Mouse (Mus musculus): ENCODE data around the gene Gpx5. TPM values are rescaled to one million over a fixed set of nuclear protein-coding genes. Genes with fewer than 3 reads are reported as not detected.
A peak's percentile ranks its signal among the peaks of the same experiment; 100 is the strongest.

Gpx5 gene
- polyA plus RNA-seq, 1 experiment from 2014 or later: not detected

GRCm38 (mm10) chr13:21275021-21275814 lies 17.3 kb downstream of the Gpx5 start:
- Histone ChIP-seq H3K4me1 (replicated peaks; ENCODE audit: control insufficient read depth, insufficient read depth, low read length) (peaks cover 10% of the 10 kb centered on the region), H3K9ac (ENCODE audit: low read length) (peak overlapping the region; percentile 46; the same call in 1 of the 2 replicates), H3K27me3 (ENCODE audit: control insufficient read depth, insufficient read depth, low read depth, low read length) (0 out of 2 replicates have a peak, but pooled peaks cover 2% of the 10 kb centered on the region), H3K27ac (ENCODE audit: low read length) (no peak overlapping the region), H3K36me3 (ENCODE audit: control insufficient read depth, insufficient read depth, low read length) (no peaks in the 10 kb centered on the region), H3K4me3 (ENCODE audit: low read length) (peak overlapping the region; percentile 58), H3K9me3 (ENCODE audit: control insufficient read depth, low read length) (no peaks in the 10 kb centered on the region), H3K4me2 (ENCODE audit: low read depth, low read length) (peak overlapping the region; percentile 75)
- peak; percentile 81 for ATAC-seq (ENCODE audit: low read depth)
- WGBS: under 1% methylated on average over 29 of the region's 29 CpGs

DNA sequence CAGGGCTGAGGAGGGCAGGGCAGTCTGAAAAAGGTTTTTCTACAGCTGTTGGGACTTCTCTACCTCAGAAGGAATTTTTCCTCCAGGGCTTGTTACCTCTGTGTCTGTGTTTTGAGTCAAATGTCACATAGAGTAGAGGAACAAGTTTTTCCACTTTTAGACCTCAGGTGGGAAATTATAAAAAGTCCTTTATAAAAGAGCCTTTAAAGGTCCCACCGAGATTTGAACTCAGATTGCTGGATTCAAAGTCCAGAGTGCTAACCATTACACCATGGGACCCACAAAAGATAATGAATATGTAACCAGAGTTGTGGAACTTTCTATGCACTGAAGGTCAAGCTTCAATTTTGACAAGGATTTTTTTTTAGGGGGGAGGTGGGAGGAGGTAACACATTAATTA lies 24.3 kb downstream of the Gpx5 start:
- H3K4me2 ChIP-seq (ENCODE audit: low read depth, low read length): peak overlapping the region; percentile 2; the same call in 1 of the 2 replicates
- ATAC-seq (ENCODE audit: low read depth): no peak
- H3K9ac ChIP-seq (ENCODE audit: low read length): no peak overlapping the region
- no peak overlapping the region for H3K4me3 ChIP-seq (ENCODE audit: low read length)
- 7% methylated on average over 1 of the region's 1 CpGs for whole genome bisulfite sequencing
- H3K27ac ChIP-seq (ENCODE audit: low read length): no peak overlapping the region
- no peaks in the 10 kb centered on the region for H3K9me3 ChIP-seq (ENCODE audit: control insufficient read depth, low read length)
- H3K36me3 ChIP-seq (ENCODE audit: control insufficient read depth, insufficient read depth, low read length): no peaks in the 10 kb centered on the region
- peaks cover 1% of the 10 kb centered on the region; the same call in 1 of the 2 replicates for H3K27me3 ChIP-seq (ENCODE audit: control insufficient read depth, insufficient read depth, low read depth, low read length)
- H3K4me1 ChIP-seq (replicated peaks; ENCODE audit: control insufficient read depth, insufficient read depth, low read length): peaks cover 7% of the 10 kb centered on the region; the same call in 1 of the 2 replicates

DNA sequence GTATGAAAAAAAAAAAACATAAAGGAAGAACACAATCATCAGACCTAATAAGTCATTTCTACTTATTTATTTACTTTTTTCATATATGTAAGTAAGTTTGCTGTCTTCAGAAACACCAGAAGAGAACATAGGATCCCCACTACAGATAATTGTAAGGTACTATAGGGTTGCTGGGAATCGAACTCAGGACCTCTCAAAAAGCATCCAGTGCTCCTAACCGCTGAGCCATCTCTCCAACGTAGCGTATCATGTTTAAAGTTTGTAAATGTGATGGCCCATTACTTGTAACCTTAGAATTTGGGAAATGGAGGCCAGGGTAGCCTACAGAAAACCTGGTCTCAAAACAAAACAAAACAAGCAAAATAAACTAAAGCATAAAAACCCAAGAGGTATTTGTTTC lies 25.0 kb downstream of the Gpx5 start:
- H3K9me3 ChIP-seq (ENCODE audit: control insufficient read depth, low read length): no peaks in the 10 kb centered on the region
- no peak overlapping the region for H3K4me3 ChIP-seq (ENCODE audit: low read length)
- 0 out of 2 replicates have a peak overlapping the region, but pooled peaks have one; percentile 2 for H3K4me2 ChIP-seq (ENCODE audit: low read depth, low read length)
- peaks cover 7% of the 10 kb centered on the region; the same call in 1 of the 2 replicates for H3K4me1 ChIP-seq (replicated peaks; ENCODE audit: control insufficient read depth, insufficient read depth, low read length)
- no peaks in the 10 kb centered on the region; the same call in 1 of the 2 replicates for H3K27me3 ChIP-seq (ENCODE audit: control insufficient read depth, insufficient read depth, low read depth, low read length)
- no peaks in the 10 kb centered on the region for H3K36me3 ChIP-seq (ENCODE audit: control insufficient read depth, insufficient read depth, low read length)
- no peak overlapping the region for H3K9ac ChIP-seq (ENCODE audit: low read length)
- ATAC-seq (ENCODE audit: low read depth): no peak
- WGBS: 31% methylated on average over 4 of the region's 4 CpGs
- no peak overlapping the region for H3K27ac ChIP-seq (ENCODE audit: low read length)

DNA sequence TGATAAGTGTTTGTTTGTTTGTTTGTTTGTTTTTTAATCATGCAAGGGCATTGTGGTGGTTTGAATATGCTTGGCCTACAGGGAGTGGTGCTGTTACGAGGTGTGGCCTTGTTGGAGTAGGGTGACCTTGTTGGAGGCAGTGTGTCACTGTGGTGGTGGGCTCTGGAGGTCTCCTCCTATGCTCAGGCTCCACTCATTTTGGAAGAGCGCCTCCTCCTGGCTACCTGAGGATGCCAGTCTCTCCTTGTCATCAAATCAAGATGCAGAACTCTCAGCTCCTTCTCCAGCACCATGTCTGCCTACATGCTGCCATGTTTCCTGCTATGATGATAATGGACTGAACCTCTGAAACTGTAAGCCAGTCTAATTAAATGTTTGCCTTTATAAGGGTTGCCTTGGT lies 26.8 kb downstream of the Gpx5 start:
- no peaks in the 10 kb centered on the region; the same call in 1 of the 2 replicates for H3K27me3 ChIP-seq (ENCODE audit: control insufficient read depth, insufficient read depth, low read depth, low read length)
- H3K4me2 ChIP-seq (ENCODE audit: low read depth, low read length): no peak overlapping the region
- no peak for ATAC-seq (ENCODE audit: low read depth)
- 52% methylated on average over 2 of the region's 2 CpGs for WGBS
- no peak overlapping the region for H3K4me3 ChIP-seq (ENCODE audit: low read length)
- H3K27ac ChIP-seq (ENCODE audit: low read length): no peak overlapping the region
- H3K4me1 ChIP-seq (replicated peaks; ENCODE audit: control insufficient read depth, insufficient read depth, low read length): peaks cover 7% of the 10 kb centered on the region; the same call in 1 of the 2 replicates
- H3K36me3 ChIP-seq (ENCODE audit: control insufficient read depth, insufficient read depth, low read length): no peaks in the 10 kb centered on the region
- H3K9me3 ChIP-seq (ENCODE audit: control insufficient read depth, low read length): no peaks in the 10 kb centered on the region
- H3K9ac ChIP-seq (ENCODE audit: low read length): no peak overlapping the region

DNA sequence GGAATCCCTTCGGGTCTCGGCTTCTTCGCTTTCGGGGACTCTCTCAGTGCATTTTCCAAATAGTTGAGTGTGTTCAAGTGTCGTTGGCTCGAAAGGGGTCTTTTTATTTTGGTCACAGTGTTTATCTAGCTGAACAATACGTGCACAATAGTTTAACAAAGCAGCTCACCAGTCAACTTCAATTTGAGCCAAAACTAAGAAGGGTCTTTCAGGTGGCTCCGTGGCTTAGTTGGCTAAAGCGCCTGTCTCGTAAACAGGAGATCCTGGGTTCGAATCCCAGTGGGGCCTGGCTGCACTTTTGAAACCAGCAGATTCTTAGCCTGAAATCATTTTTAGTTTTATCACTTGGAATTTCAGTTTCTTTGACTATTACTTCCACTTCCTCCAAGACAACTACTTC lies 28.2 kb downstream of the Gpx5 start:
- peak overlapping the region; percentile 48 for H3K4me3 ChIP-seq (ENCODE audit: low read length)
- H3K27ac ChIP-seq (ENCODE audit: low read length): no peak overlapping the region
- ATAC-seq (ENCODE audit: low read depth): no peak
- peaks cover 13% of the 10 kb centered on the region; the same call in 1 of the 2 replicates for H3K4me1 ChIP-seq (replicated peaks; ENCODE audit: control insufficient read depth, insufficient read depth, low read length)
- no peaks in the 10 kb centered on the region for H3K9me3 ChIP-seq (ENCODE audit: control insufficient read depth, low read length)
- no peaks in the 10 kb centered on the region; the same call in 1 of the 2 replicates for H3K27me3 ChIP-seq (ENCODE audit: control insufficient read depth, insufficient read depth, low read depth, low read length)
- no peaks in the 10 kb centered on the region for H3K36me3 ChIP-seq (ENCODE audit: control insufficient read depth, insufficient read depth, low read length)
- WGBS: 2% methylated on average over 11 of the region's 11 CpGs
- H3K9ac ChIP-seq (ENCODE audit: low read length): 0 out of 2 replicates have a peak overlapping the region, but pooled peaks have one; percentile 24
- peak overlapping the region; percentile 52 for H3K4me2 ChIP-seq (ENCODE audit: low read depth, low read length)

DNA sequence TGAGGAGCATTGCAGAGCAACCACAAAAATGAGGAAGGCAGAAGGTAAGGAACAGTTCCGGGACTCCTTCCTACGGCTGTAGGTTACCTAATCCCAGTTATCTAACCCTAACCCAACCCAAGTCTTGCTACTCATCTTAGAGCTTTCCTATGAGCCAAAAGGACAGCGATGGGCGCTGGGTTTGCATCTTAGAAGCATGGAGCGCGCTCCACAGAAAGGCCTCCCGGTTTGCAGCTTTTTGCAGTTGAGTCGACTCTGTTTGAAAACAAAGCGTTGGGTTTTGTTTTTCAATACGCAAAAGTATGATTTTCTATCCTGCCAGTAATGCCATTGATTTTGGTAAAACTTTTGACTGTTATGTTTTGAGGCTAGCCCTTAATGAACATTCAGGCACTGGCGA lies 28.6 kb downstream of the Gpx5 start:
- peak overlapping the region; percentile 52 for H3K4me2 ChIP-seq (ENCODE audit: low read depth, low read length)
- H3K27ac ChIP-seq (ENCODE audit: low read length): no peak overlapping the region
- WGBS: 5% methylated on average over 11 of the region's 11 CpGs
- no peak for ATAC-seq (ENCODE audit: low read depth)
- H3K4me1 ChIP-seq (replicated peaks; ENCODE audit: control insufficient read depth, insufficient read depth, low read length): peaks cover 13% of the 10 kb centered on the region; the same call in 1 of the 2 replicates
- H3K36me3 ChIP-seq (ENCODE audit: control insufficient read depth, insufficient read depth, low read length): no peaks in the 10 kb centered on the region
- 0 out of 2 replicates have a peak overlapping the region, but pooled peaks have one; percentile 24 for H3K9ac ChIP-seq (ENCODE audit: low read length)
- H3K9me3 ChIP-seq (ENCODE audit: control insufficient read depth, low read length): no peaks in the 10 kb centered on the region
- peak overlapping the region; percentile 48 for H3K4me3 ChIP-seq (ENCODE audit: low read length)
- H3K27me3 ChIP-seq (ENCODE audit: control insufficient read depth, insufficient read depth, low read depth, low read length): no peaks in the 10 kb centered on the region; the same call in 1 of the 2 replicates

DNA sequence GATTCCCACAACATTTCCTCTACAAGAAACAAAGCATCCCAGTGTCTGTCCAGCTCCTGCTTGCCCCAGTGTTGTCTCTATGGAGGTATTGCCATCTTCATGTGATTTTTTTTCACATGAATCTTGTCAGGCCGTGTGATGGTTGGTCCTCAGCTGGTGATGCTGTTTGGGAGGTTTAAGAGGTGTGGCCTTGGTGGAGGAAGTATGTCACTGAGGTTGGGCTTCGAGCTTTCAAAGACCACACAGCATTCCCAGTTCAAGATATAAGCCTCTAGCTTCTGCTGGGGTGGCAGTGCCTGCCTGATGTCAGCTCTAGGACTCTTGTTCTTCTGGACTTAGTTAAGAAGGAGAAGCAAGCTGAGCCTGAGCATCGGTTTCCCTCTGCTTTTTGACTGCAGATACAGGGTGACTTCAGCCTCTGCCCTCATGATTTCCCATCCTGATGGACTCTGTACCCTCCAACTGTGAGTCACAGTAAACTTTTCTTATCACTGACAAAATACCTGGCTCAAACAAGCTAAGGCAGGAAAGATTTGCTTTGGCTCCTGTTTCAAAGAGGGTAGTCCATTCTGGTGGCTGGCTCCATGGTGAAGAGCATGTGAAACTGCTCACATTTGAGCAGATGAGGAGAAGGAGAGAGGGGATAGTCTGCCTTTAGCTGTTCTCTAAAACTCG lies 29.6 kb downstream of the Gpx5 start:
- ATAC-seq (ENCODE audit: low read depth): no peak
- H3K9me3 ChIP-seq (ENCODE audit: control insufficient read depth, low read length): no peaks in the 10 kb centered on the region
- peaks cover 13% of the 10 kb centered on the region; the same call in 1 of the 2 replicates for H3K4me1 ChIP-seq (replicated peaks; ENCODE audit: control insufficient read depth, insufficient read depth, low read length)
- H3K27ac ChIP-seq (ENCODE audit: low read length): no peak overlapping the region
- no peaks in the 10 kb centered on the region for H3K36me3 ChIP-seq (ENCODE audit: control insufficient read depth, insufficient read depth, low read length)
- WGBS: 56% methylated on average over 4 of the region's 4 CpGs
- no peaks in the 10 kb centered on the region; the same call in 1 of the 2 replicates for H3K27me3 ChIP-seq (ENCODE audit: control insufficient read depth, insufficient read depth, low read depth, low read length)
- H3K9ac ChIP-seq (ENCODE audit: low read length): no peak overlapping the region
- H3K4me2 ChIP-seq (ENCODE audit: low read depth, low read length): no peak overlapping the region
- no peak overlapping the region for H3K4me3 ChIP-seq (ENCODE audit: low read length)

- no peak overlapping the region for H3K9ac ChIP-seq (ENCODE audit: low read length)
These were observed 32.2 kb downstream of the Gpx5 start for GRCm38 (mm10) chr13:21260289-21260688.

GRCm38 (mm10) chr13:21259677-21260113 lies 32.8 kb downstream of the Gpx5 start:
- H3K9ac ChIP-seq (ENCODE audit: low read length): no peak overlapping the region

More at GRCm38 (mm10) chr13:21260289-21260688, 32.2 kb downstream of the Gpx5 start:
- Histone ChIP-seq H3K36me3 (ENCODE audit: control insufficient read depth, insufficient read depth, low read length) (no peaks in the 10 kb centered on the region), H3K27ac (ENCODE audit: low read length) (no peak overlapping the region), H3K4me2 (ENCODE audit: low read depth, low read length) (peak overlapping the region; percentile 54), H3K4me3 (ENCODE audit: low read length) (peak overlapping the region; percentile 40), H3K4me1 (replicated peaks; ENCODE audit: control insufficient read depth, insufficient read depth, low read length) (peaks cover 13% of the 10 kb centered on the region; the same call in 1 of the 2 replicates), H3K9me3 (ENCODE audit: control insufficient read depth, low read length) (no peaks in the 10 kb centered on the region), H3K27me3 (ENCODE audit: control insufficient read depth, insufficient read depth, low read depth, low read length) (no peaks in the 10 kb centered on the region)
- no peak for ATAC-seq (ENCODE audit: low read depth)
- WGBS: 22% methylated on average over 5 of the region's 5 CpGs

More at GRCm38 (mm10) chr13:21259677-21260113, 32.8 kb downstream of the Gpx5 start:
- H3K27me3 ChIP-seq (ENCODE audit: control insufficient read depth, insufficient read depth, low read depth, low read length): no peaks in the 10 kb centered on the region
- no peak overlapping the region for H3K27ac ChIP-seq (ENCODE audit: low read length)
- peak overlapping the region; percentile 40 for H3K4me3 ChIP-seq (ENCODE audit: low read length)
- H3K4me2 ChIP-seq (ENCODE audit: low read depth, low read length): peak overlapping the region; percentile 54
- ATAC-seq (ENCODE audit: low read depth): no peak
- no peaks in the 10 kb centered on the region for H3K36me3 ChIP-seq (ENCODE audit: control insufficient read depth, insufficient read depth, low read length)
- H3K4me1 ChIP-seq (replicated peaks; ENCODE audit: control insufficient read depth, insufficient read depth, low read length): peaks cover 13% of the 10 kb centered on the region; the same call in 1 of the 2 replicates
- no peaks in the 10 kb centered on the region for H3K9me3 ChIP-seq (ENCODE audit: control insufficient read depth, low read length)
- WGBS: under 1% methylated on average over 18 of the region's 18 CpGs

All from lung, embryonic 16.5 days (tissue).